ENCODE assay signal across 8 mouse cellular contexts in genomic region chr3:135437758-135438495, GRCm38 (mm10). TPM values are rescaled to one million over a fixed set of nuclear protein-coding genes. Genes with fewer than 3 reads are reported as not detected.
DNase-seq lines count a peak whose midpoint lies in the region; ATAC-seq and TF ChIP-seq lines count a peak whose summit lies in the region.

TSS of gene Ube2d3 (plus strand) at chr3:135438149.

- H3K4me3 ChIP-seq in heart, embryonic 12.5 days: peak within 1 kb of the TSS; percentile 83
- peak within 1 kb of the TSS; percentile 95 for H3K4me3 ChIP-seq in kidney, postnatal 0 days (replicated peaks; ENCODE audit: low read depth, low read length)
- H3K4me3 ChIP-seq in liver, embryonic 11.5 days (ENCODE audit: low read depth, low read length): peak within 1 kb of the TSS; percentile 79
- peak within 1 kb of the TSS; percentile 85 for H3K4me3 ChIP-seq in stomach, embryonic 14.5 days (ENCODE audit: low read depth, low read length)

- peak within 1 kb of the TSS; percentile 86 for H3K4me2 ChIP-seq in heart, embryonic 12.5 days
- peak within 1 kb of the TSS; percentile 61 for H3K4me2 ChIP-seq in kidney, postnatal 0 days (ENCODE audit: low read length)
- H3K4me2 ChIP-seq in liver, embryonic 11.5 days: peak within 1 kb of the TSS; percentile 65
- H3K4me2 ChIP-seq in stomach, embryonic 14.5 days (replicated peaks; ENCODE audit: low read depth, low read length): peak within 1 kb of the TSS; percentile 61

- ATAC-seq in erythroid progenitor cell, adult 5-6 weeks (replicated peaks; ENCODE audit: low FRiP score, poor library complexity, severe bottlenecking): peak; percentile 83
- ATAC-seq in heart, embryonic 12.5 days (ENCODE audit: insufficient number of reproducible peaks, low FRiP score): peak; percentile 93
- ATAC-seq in kidney, postnatal 0 days (replicated peaks; ENCODE audit: low FRiP score, low read depth): peak; percentile 95
- ATAC-seq in liver, embryonic 11.5 days (replicated peaks; ENCODE audit: low FRiP score): peak; percentile 89
- ATAC-seq in stomach, embryonic 14.5 days (ENCODE audit: insufficient number of reproducible peaks, insufficient read depth, low FRiP score, low read depth): peak; percentile 93

- peaks cover 8% of the 10 kb centered on the region; the same call in 1 of the 2 replicates for H3K4me1 ChIP-seq in heart, embryonic 12.5 days (replicated peaks)
- H3K4me1 ChIP-seq in kidney, postnatal 0 days (replicated peaks; ENCODE audit: insufficient read depth, low read length): no peaks in the 10 kb centered on the region
- peaks cover 8% of the 10 kb centered on the region; the same call in 1 of the 2 replicates for H3K4me1 ChIP-seq in liver, embryonic 11.5 days (replicated peaks; ENCODE audit: control insufficient read depth, insufficient read depth, low read length)
- peaks cover 7% of the 10 kb centered on the region; the same call in 1 of the 2 replicates for H3K4me1 ChIP-seq in stomach, embryonic 14.5 days (ENCODE audit: control insufficient read depth, insufficient read depth, low read length)

- peaks cover 3% of the 10 kb centered on the region; the same call in 1 of the 2 replicates for H3K36me3 ChIP-seq in heart, embryonic 12.5 days
- no peaks in the 10 kb centered on the region for H3K36me3 ChIP-seq in kidney, postnatal 0 days (ENCODE audit: insufficient read depth, low read length)
- peaks cover 1% of the 10 kb centered on the region; the same call in 1 of the 2 replicates for H3K36me3 ChIP-seq in liver, embryonic 11.5 days (ENCODE audit: control insufficient read depth, insufficient read depth, low read length)
- peaks cover 3% of the 10 kb centered on the region for H3K36me3 ChIP-seq in stomach, embryonic 14.5 days (ENCODE audit: control insufficient read depth, insufficient read depth, low read length)

- under 1% methylated on average over 54 of the region's 56 CpGs for WGBS in heart, embryonic 12.5 days
- WGBS in kidney, postnatal 0 days: under 1% methylated on average over 56 of the region's 56 CpGs
- WGBS in liver, embryonic 11.5 days: under 1% methylated on average over 56 of the region's 56 CpGs
- WGBS in stomach, embryonic 14.5 days: under 1% methylated on average over 56 of the region's 56 CpGs

- H3K9ac ChIP-seq in heart, embryonic 12.5 days: peak within 1 kb of the TSS; percentile 99
- peak within 1 kb of the TSS; percentile 99 for H3K9ac ChIP-seq in kidney, postnatal 0 days (ENCODE audit: low read depth, low read length)
- peak within 1 kb of the TSS; percentile 93 for H3K9ac ChIP-seq in liver, embryonic 11.5 days (ENCODE audit: low read depth, low read length)
- H3K9ac ChIP-seq in stomach, embryonic 14.5 days (replicated peaks; ENCODE audit: low read depth, low read length): peak within 1 kb of the TSS; percentile 98

- H3K9me3 ChIP-seq in heart, embryonic 12.5 days (replicated peaks): no peaks in the 10 kb centered on the region
- no peaks in the 10 kb centered on the region for H3K9me3 ChIP-seq in kidney, postnatal 0 days (replicated peaks; ENCODE audit: low read length)
- H3K9me3 ChIP-seq in liver, embryonic 11.5 days (ENCODE audit: control insufficient read depth, low read length): no peaks in the 10 kb centered on the region
- no peaks in the 10 kb centered on the region for H3K9me3 ChIP-seq in stomach, embryonic 14.5 days (ENCODE audit: control insufficient read depth, low read depth, low read length)

- TF ChIP-seq CTCF in kidney, postnatal 0 days (IDR thresholded peaks at IDR 0.05; ENCODE audit: low read depth): no peak

- peak; percentile 100 for DNase-seq in CD4-positive helper T cell, adult 2 months (ENCODE audit: low read depth, low spot score)
- peak; percentile 99 for DNase-seq in brain, embryonic 18.5 days (ENCODE audit: low read depth, low spot score)
- peak; percentile 99 for DNase-seq in kidney, postnatal 0 days (ENCODE audit: low spot score)
- DNase-seq in liver, embryonic 11.5 days (ENCODE audit: low spot score): peak; percentile 99
- DNase-seq in naive thymus-derived CD4-positive, alpha-beta T cell, adult 2 months (ENCODE audit: low read depth): peak; percentile 99

- H3K27me3 ChIP-seq in heart, embryonic 12.5 days (replicated peaks): no peaks in the 10 kb centered on the region
- H3K27me3 ChIP-seq in kidney, postnatal 0 days (ENCODE audit: insufficient read depth, low read length): no peaks in the 10 kb centered on the region
- H3K27me3 ChIP-seq in liver, embryonic 11.5 days (replicated peaks; ENCODE audit: control insufficient read depth, insufficient read depth, low read length): no peaks in the 10 kb centered on the region
- H3K27me3 ChIP-seq in stomach, embryonic 14.5 days (ENCODE audit: control insufficient read depth, insufficient read depth, low read length): no peaks in the 10 kb centered on the region

- H3K27ac ChIP-seq in heart, embryonic 12.5 days (ENCODE audit: poor library complexity, severe bottlenecking): peak within 1 kb of the TSS; percentile 100
- peak within 1 kb of the TSS; percentile 100 for H3K27ac ChIP-seq in kidney, postnatal 0 days
- H3K27ac ChIP-seq in liver, embryonic 11.5 days (ENCODE audit: low read depth, low read length): peak within 1 kb of the TSS; percentile 99
- H3K27ac ChIP-seq in stomach, embryonic 14.5 days (ENCODE audit: low read length): peak within 1 kb of the TSS; percentile 100

RNA-seq across cellular contexts. Expression of gene Ube2d3, which starts in this region (rescaled TPM):
- 276 and 281 TPM in 2 replicates for total RNA-seq in erythroid progenitor cell, adult 5-6 weeks (2015; ENCODE audit: low replicate concordance)
- 204 and 271 TPM in 2 replicates for total RNA-seq in erythroid progenitor cell, adult 5-6 weeks (2017; ENCODE audit: low replicate concordance)
- 447 and 459 TPM in 2 replicates for polyA plus RNA-seq in heart, embryonic 12.5 days (2016; fragmentation: Nextera tagmentation; extraction: Ambion mirVana)
- 509 and 531 TPM in 2 replicates for polyA plus RNA-seq in kidney, postnatal 0 days (2015; fragmentation: Nextera tagmentation; extraction: Ambion mirVana)
- 502 and 537 TPM in 2 replicates for polyA plus RNA-seq in liver, embryonic 11.5 days (2014; fragmentation: Nextera tagmentation; extraction: Ambion mirVana)
- polyA plus RNA-seq in stomach, embryonic 14.5 days (2014; fragmentation: Nextera tagmentation; extraction: Ambion mirVana): 519 and 542 TPM in 2 replicates

Comparison
In these comparisons a context has a peak if more than half of its experiments do, and no peak if none do; other contexts are left out.
1. Peak in every context shown above with its lines: DNase-seq, ATAC-seq, H3K4me3 ChIP-seq and H3K27ac ChIP-seq.